ENCODE assay signal across 10 mouse cellular contexts in genomic region chr4:74222360-74222759, GRCm38 (mm10). TPM values are rescaled to one million over a fixed set of nuclear protein-coding genes. Genes with fewer than 3 reads are reported as not detected.
DNase-seq lines count a peak whose midpoint lies in the region; ATAC-seq and TF ChIP-seq lines count a peak whose summit lies in the region.
"Had no signal": no experiment of that assay in that cellular context is flagged by ENCODE, and none has a peak within 500 bp of the region (broad histone marks: within the 10 kb centered on the region; RNA-seq: fewer than 3 reads in every experiment).

No protein-coding gene starts in this region.

- no peak for DNase-seq in heart, adult 2 months
- no peak for DNase-seq in heart, postnatal 36 days
- peak; percentile 7 to 13 for DNase-seq in right cerebral cortex, adult 2 months (ENCODE audit: low spot score in 2 of 2)
- no peak for DNase-seq in right cerebral cortex, postnatal 25 days
- DNase-seq in embryo, embryonic 11 days = peak; percentile 50
- DNase-seq in thymus, postnatal 14 days = peak; percentile 13
- no peak for DNase-seq in hindbrain, embryonic 14.5 days (ENCODE audit: low spot score)
- no peak for DNase-seq in forebrain, embryonic 11.5 days (ENCODE audit: low spot score)
- DNase-seq: gastrocnemius, postnatal 36 days had no signal

- 21% methylated on average over 3 of the region's 3 CpGs for WGBS in heart, adult 2 months
- WGBS in hindbrain, embryonic 14.5 days = 43% methylated on average over 3 of the region's 3 CpGs
- 48% methylated on average over 3 of the region's 3 CpGs for WGBS in forebrain, embryonic 11.5 days

- ATAC-seq in hindbrain, embryonic 14.5 days (ENCODE audit: low FRiP score) = no peak
- no peak; the same call in 1 of the 2 replicates for ATAC-seq in forebrain, embryonic 11.5 days (replicated peaks; ENCODE audit: low FRiP score)

- H3K4me3 ChIP-seq in heart, adult 2 months = no peak overlapping the region
- H3K4me3 ChIP-seq in hindbrain, embryonic 14.5 days (replicated peaks; ENCODE audit: low read length) = no peak overlapping the region
- H3K4me3 ChIP-seq in forebrain, embryonic 11.5 days (ENCODE audit: low read depth, low read length) = no peak overlapping the region
- H3K4me3 ChIP-seq: limb, embryonic 12.5 days had no signal

- no peak overlapping the region for H3K27ac ChIP-seq in heart, adult 2 months
- H3K27ac ChIP-seq in hindbrain, embryonic 14.5 days = no peak overlapping the region
- no peak overlapping the region for H3K27ac ChIP-seq in forebrain, embryonic 11.5 days (ENCODE audit: low read depth, low read length)
- H3K27ac ChIP-seq: limb, embryonic 12.5 days had no signal

- no peaks in the 10 kb centered on the region for H3K4me1 ChIP-seq in heart, adult 2 months (ENCODE audit: control insufficient read depth, insufficient read depth, low read length)
- no peaks in the 10 kb centered on the region for H3K4me1 ChIP-seq in hindbrain, embryonic 14.5 days (replicated peaks; ENCODE audit: control insufficient read depth, insufficient read depth, low read length)
- no peaks in the 10 kb centered on the region for H3K4me1 ChIP-seq in forebrain, embryonic 11.5 days (replicated peaks; ENCODE audit: control insufficient read depth, insufficient read depth, low read length)
- H3K4me1 ChIP-seq: limb, embryonic 12.5 days had no signal

- TF ChIP-seq EP300 in heart, adult 2 months (IDR thresholded peaks at IDR 0.05; ENCODE audit: insufficient read depth, low read depth, low read length) = no peak

- H3K36me3 ChIP-seq in heart, adult 2 months (ENCODE audit: control insufficient read depth, insufficient read depth, low read length) = no peaks in the 10 kb centered on the region
- no peaks in the 10 kb centered on the region for H3K36me3 ChIP-seq in hindbrain, embryonic 14.5 days (replicated peaks; ENCODE audit: control insufficient read depth, insufficient read depth)
- no peaks in the 10 kb centered on the region for H3K36me3 ChIP-seq in forebrain, embryonic 11.5 days (ENCODE audit: control insufficient read depth, insufficient read depth, low read length)
- H3K36me3 ChIP-seq: limb, embryonic 12.5 days had no signal

- peak; percentile 75 for TF ChIP-seq CTCF in heart, adult 2 months (IDR thresholded peaks at IDR 0.05)

- H3K79me2 ChIP-seq in heart, adult 2 months (replicated peaks; ENCODE audit: control insufficient read depth, insufficient read depth, low read length) = no peaks in the 10 kb centered on the region

- no peaks in the 10 kb centered on the region for H3K27me3 ChIP-seq in heart, adult 2 months (ENCODE audit: control insufficient read depth, insufficient read depth, low read length)
- no peaks in the 10 kb centered on the region for H3K27me3 ChIP-seq in hindbrain, embryonic 14.5 days (ENCODE audit: control insufficient read depth, insufficient read depth, low read length)
- no peaks in the 10 kb centered on the region for H3K27me3 ChIP-seq in forebrain, embryonic 11.5 days (ENCODE audit: control insufficient read depth, insufficient read depth, low read length)
- H3K27me3 ChIP-seq: limb, embryonic 12.5 days had no signal

- no peaks in the 10 kb centered on the region for H3K9me3 ChIP-seq in hindbrain, embryonic 14.5 days (ENCODE audit: control insufficient read depth, low read length)
- no peaks in the 10 kb centered on the region for H3K9me3 ChIP-seq in forebrain, embryonic 11.5 days (ENCODE audit: control insufficient read depth, low read length)
- H3K9me3 ChIP-seq: limb, embryonic 12.5 days had no signal

- H3K4me2 ChIP-seq in hindbrain, embryonic 14.5 days (replicated peaks) = no peak overlapping the region
- no peak overlapping the region for H3K4me2 ChIP-seq in forebrain, embryonic 11.5 days (ENCODE audit: low read depth, low read length, severe bottlenecking)
- H3K4me2 ChIP-seq: limb, embryonic 12.5 days had no signal

- no peak for TF ChIP-seq POLR2A in heart, adult 2 months (IDR thresholded peaks at IDR 0.05; ENCODE audit: insufficient read depth, low read depth, low read length)

- intact Hi-C loops in heart, adult 2 months (cut with DNase I) = no loop called here
- intact Hi-C loops in heart, postnatal 36 days (cut with DNase I) = no loop called here

- no peak overlapping the region for H3K9ac ChIP-seq in heart, adult 2 months (ENCODE audit: low read depth, low read length)
- H3K9ac ChIP-seq in hindbrain, embryonic 14.5 days = no peak overlapping the region
- no peak overlapping the region for H3K9ac ChIP-seq in forebrain, embryonic 11.5 days (ENCODE audit: low read length)
- H3K9ac ChIP-seq: limb, embryonic 12.5 days had no signal

RNA-seq across cellular contexts. Expression of gene Kdm4c, which starts 19.9 kb away (rescaled TPM):
- total RNA-seq in heart, adult 2 months (2021) = 10 to 100 TPM; 10.8 to 10.9 TPM
- polyA plus RNA-seq in heart, adult 2 months (2012; rRNA removed) = 1.8 and 4.3 TPM in 2 replicates
- total RNA-seq in heart, postnatal 36 days (2021) = 10 to 100 TPM; 12.4 to 13.0 TPM
- polyA plus RNA-seq in hindbrain, embryonic 14.5 days (2014; fragmentation: Nextera tagmentation; extraction: Ambion mirVana) = 19.4 and 19.8 TPM in 2 replicates
- 13.4 and 14.3 TPM in 2 replicates for polyA plus RNA-seq in forebrain, embryonic 11.5 days (2014; fragmentation: Nextera tagmentation; extraction: Ambion mirVana)

Comparison
In these comparisons a context has a peak if more than half of its experiments do, and no peak if none do; other contexts are left out.
1. DNase-seq: peak in right cerebral cortex, adult 2 months (2 of 2), embryo, embryonic 11 days (single experiment) and thymus, postnatal 14 days (single experiment); none in heart, adult 2 months (0 of 2), heart, postnatal 36 days (0 of 2), right cerebral cortex, postnatal 25 days (single experiment), hindbrain, embryonic 14.5 days (single experiment) and forebrain, embryonic 11.5 days (single experiment).